Mouse (Mus musculus) neural tube, embryonic 13.5 days (tissue): ENCODE results near the gene Snx29. TPM values are rescaled to one million over a fixed set of nuclear protein-coding genes. Genes with fewer than 3 reads are reported as not detected.

Experiments
- ATAC-seq: fragments of 200-750 bp; cut with Nextera tagmentation; 2 replicates; pipeline ENCODE4 v1.8.0; 2017; ENCODE audit warnings: low read depth, mild to moderate bottlenecking, moderate TSS enrichment, moderate library complexity
- H3K27ac ChIP-seq: fragments of 300-500 bp; sonication (generic); replicated peaks from 2 replicates; pipeline ENCODE4 v1.5.1; 2015; ENCODE audit warnings: moderate library complexity, mild to moderate bottlenecking, inconsistent platforms
- H3K27me3 ChIP-seq: fragments of 300-500 bp; sonication (generic); 2 replicates; pipeline ENCODE4 v1.6.1; 2015; ENCODE audit warnings: mild to moderate bottlenecking, inconsistent platforms
- H3K36me3 ChIP-seq: fragments of 300-500 bp; sonication (generic); 2 replicates; pipeline ENCODE4 v1.6.1; 2015; ENCODE audit warnings: mild to moderate bottlenecking, inconsistent platforms
- H3K4me1 ChIP-seq: fragments of 300-500 bp; sonication (generic); replicated peaks from 2 replicates; pipeline ENCODE4 v1.6.1; 2015; ENCODE audit warnings: inconsistent platforms
- H3K4me2 ChIP-seq: fragments of 300-500 bp; sonication (generic); 2 replicates; pipeline ENCODE4 v1.6.1; 2015; ENCODE audit warnings: inconsistent platforms, mild to moderate bottlenecking, moderate library complexity
- H3K4me3 ChIP-seq: fragments of 300-500 bp; sonication (generic); 2 replicates; pipeline ENCODE4 v1.5.1; 2015; ENCODE audit warnings: mild to moderate bottlenecking, inconsistent platforms
- H3K9ac ChIP-seq: fragments of 300-500 bp; sonication (generic); 2 replicates; pipeline ENCODE4 v1.6.1; 2015; ENCODE audit warnings: moderate library complexity, mild to moderate bottlenecking, inconsistent platforms
- H3K9me3 ChIP-seq: fragments of 300-500 bp; sonication (generic); 2 replicates; pipeline ENCODE4 v1.6.1; 2016; ENCODE audit warnings: inconsistent platforms
- WGBS: fragments of 180-500 bp; shearing (Covaris S2); methylation state at CpG from one replicate; pipeline ENCODE4 v1.1.7; 2015; 5-methylcytosine and 5-hydroxymethylcytosine counted together
- polyA plus RNA-seq: library from polyadenylated mRNA; unstranded; fragments of >200 nt; fragmentation: Nextera tagmentation; extraction: Ambion mirVana; gene quantifications from 2 replicates; pipeline ENCODE4 v1.2.1, GENCODE M21; 2015

Gene Snx29
- polyA plus RNA-seq, 1 experiment from 2014 or later: 17.2 TPM

DNA sequence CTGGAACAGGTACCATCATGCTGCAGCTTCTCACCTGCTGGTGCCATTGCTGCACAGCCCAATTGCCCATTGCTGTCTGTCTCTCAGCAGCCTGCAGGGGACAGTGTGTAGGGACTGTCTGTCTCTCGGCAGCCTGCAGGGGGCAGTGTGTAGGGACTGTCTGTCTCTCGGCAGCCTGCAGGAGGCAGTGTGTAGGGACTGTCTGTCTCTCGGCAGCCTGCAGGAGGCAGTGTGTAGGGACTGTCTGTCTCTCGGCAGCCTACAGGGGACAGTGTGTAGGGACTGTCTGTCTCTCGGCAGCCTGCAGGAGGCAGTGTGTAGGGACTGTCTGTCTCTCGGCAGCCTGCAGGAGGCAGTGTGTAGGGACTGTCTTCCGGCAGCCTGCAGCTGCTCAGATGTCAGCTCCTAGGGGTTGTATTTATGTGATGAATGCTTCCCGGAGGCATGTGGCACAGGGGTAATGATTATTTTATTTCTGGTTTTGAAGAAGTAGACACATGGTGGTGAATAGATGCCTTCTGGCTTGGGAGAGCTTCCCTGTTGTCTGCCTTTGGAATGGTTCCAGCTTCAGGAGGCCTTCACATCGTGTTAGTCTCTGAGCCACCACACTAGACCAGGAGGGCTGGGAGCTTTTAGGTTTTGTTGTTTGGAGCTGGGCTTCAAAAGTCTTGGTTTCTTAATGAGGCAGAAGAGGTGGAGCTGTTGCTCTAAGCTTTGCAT is 347.7 kb downstream of the Snx29 start:
- 72% methylated on average over 9 of the region's 9 CpGs for WGBS
- Histone ChIP-seq H3K27me3 (no peaks in the 10 kb centered on the region), H3K4me1 (peaks cover 14% of the 10 kb centered on the region), H3K27ac (no peak overlapping the region; the same call in 1 of the 2 replicates), H3K4me3 (no peak overlapping the region), H3K4me2 (no peak overlapping the region), H3K9ac (no peak overlapping the region), H3K9me3 (no peaks in the 10 kb centered on the region), H3K36me3 (no peaks in the 10 kb centered on the region)
- ATAC-seq: peak; percentile 27; the same call in 1 of the 2 replicates

DNA sequence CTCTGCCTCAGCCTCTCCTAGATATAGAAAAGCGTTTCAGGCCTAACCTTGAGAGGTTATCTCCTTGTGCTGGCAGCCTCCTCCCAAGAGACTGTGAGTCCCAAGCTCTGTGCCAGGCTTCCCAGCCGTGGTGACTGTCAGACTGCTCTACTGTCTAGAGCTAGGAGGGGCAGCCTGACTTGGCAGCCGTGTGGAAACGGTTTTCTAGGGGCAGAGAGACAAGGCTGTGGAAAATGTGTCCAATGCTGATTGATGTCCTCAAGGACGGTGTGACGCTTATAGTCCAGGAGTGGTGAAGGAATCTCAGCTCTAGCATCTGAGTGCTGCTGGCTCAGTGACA is 348.2 kb downstream of the Snx29 start:
- no peak overlapping the region for H3K4me2 ChIP-seq
- no peaks in the 10 kb centered on the region for H3K27me3 ChIP-seq
- H3K9me3 ChIP-seq: no peaks in the 10 kb centered on the region
- peaks cover 14% of the 10 kb centered on the region for H3K4me1 ChIP-seq
- no peaks in the 10 kb centered on the region for H3K36me3 ChIP-seq
- WGBS: 63% methylated on average over 6 of the region's 6 CpGs
- H3K4me3 ChIP-seq: no peak overlapping the region
- H3K27ac ChIP-seq: no peak overlapping the region; the same call in 1 of the 2 replicates
- peak; percentile 63; the same call in 1 of the 2 replicates for ATAC-seq
- H3K9ac ChIP-seq: no peak overlapping the region

DNA sequence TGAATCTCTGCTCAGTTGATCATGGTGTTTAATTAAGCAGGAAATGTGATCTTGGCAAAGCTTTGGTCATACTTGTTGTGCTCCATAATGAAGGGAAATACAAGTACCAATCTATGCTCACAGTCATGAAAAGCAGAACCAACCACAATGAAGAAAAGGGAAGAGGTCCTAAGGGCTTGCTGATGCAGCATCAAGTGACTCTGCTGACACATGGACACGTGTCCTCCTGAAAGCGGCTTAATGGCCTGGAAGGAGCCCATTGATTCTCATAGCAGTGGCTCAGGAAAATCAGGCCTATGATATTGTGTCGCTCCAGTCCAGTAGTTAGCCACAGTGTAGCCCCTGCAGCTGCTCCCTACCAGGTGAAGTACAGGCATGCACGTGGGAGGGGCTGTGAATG is 353.3 kb downstream of the Snx29 start:
- Histone ChIP-seq H3K9me3 (0 out of 2 replicates have a peak, but pooled peaks cover 6% of the 10 kb centered on the region), H3K4me1 (peaks cover 2% of the 10 kb centered on the region; the same call in 1 of the 2 replicates), H3K27ac (no peak overlapping the region), H3K9ac (no peak overlapping the region), H3K4me3 (no peak overlapping the region), H3K36me3 (peaks cover 6% of the 10 kb centered on the region), H3K4me2 (no peak overlapping the region), H3K27me3 (no peaks in the 10 kb centered on the region)
- WGBS: 55% methylated on average over 4 of the region's 4 CpGs
- no peak for ATAC-seq

DNA sequence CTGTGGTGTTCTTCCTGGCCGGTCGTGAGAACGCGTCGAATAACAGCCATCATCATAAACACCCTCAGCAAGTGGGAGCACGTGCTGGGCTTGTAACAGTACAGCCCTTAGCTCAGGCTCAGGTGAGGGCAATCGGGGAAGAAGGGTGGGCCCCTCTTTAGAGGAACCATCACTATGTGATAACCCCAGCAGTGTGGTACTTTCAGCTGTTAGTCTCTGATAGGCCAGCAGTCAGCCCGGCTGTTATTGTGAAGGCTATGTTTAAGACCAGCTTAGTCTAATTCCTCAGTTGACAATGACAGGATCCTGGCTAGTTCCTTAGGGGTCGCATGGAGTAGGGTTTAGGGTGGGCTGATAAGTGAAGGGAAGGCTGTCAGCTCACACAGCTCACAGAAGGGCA is 362.6 kb downstream of the Snx29 start:
- H3K27me3 ChIP-seq: no peaks in the 10 kb centered on the region
- H3K4me2 ChIP-seq: no peak overlapping the region
- H3K4me3 ChIP-seq: no peak overlapping the region
- no peaks in the 10 kb centered on the region for H3K9me3 ChIP-seq
- no peak overlapping the region for H3K27ac ChIP-seq
- no peaks in the 10 kb centered on the region for H3K36me3 ChIP-seq
- peaks cover 5% of the 10 kb centered on the region; the same call in 1 of the 2 replicates for H3K4me1 ChIP-seq
- WGBS: 86% methylated on average over 9 of the region's 9 CpGs
- no peak for ATAC-seq
- no peak overlapping the region for H3K9ac ChIP-seq

DNA sequence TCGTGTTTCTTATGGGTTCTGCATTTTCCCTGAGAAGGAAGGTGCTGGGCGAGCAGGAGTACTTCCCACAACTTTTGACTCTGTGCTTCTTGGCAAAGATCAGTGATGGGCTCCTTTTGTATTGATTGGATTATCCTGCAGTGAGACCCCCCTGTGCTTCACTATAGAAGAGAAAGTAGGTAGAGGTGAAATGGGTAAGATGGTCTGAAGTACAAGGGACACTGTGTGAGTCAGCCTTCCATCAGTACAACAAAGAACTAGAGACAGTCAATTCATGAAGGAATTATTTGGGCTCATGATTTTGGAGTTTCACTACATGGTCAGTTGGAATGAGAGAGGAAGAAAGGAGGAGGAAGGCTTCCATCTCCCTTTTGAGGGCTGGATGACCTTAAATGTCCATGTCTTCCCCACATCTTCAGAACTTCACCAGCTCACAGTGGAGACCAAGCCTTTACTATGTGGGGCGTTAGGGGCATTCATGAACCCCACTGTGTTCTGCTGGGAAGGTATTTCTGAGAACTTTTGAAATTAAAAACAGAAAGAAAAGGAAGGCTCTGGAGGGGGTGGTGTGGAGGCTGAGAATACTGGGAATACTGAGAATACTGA is 363.1 kb downstream of the Snx29 start:
- no peaks in the 10 kb centered on the region for H3K9me3 ChIP-seq
- H3K4me1 ChIP-seq: peaks cover 11% of the 10 kb centered on the region
- H3K27ac ChIP-seq: no peak overlapping the region
- no peaks in the 10 kb centered on the region for H3K27me3 ChIP-seq
- H3K36me3 ChIP-seq: no peaks in the 10 kb centered on the region
- 88% methylated on average over 3 of the region's 3 CpGs for WGBS
- no peak for ATAC-seq
- H3K4me2 ChIP-seq: no peak overlapping the region
- H3K4me3 ChIP-seq: no peak overlapping the region
- no peak overlapping the region for H3K9ac ChIP-seq

DNA sequence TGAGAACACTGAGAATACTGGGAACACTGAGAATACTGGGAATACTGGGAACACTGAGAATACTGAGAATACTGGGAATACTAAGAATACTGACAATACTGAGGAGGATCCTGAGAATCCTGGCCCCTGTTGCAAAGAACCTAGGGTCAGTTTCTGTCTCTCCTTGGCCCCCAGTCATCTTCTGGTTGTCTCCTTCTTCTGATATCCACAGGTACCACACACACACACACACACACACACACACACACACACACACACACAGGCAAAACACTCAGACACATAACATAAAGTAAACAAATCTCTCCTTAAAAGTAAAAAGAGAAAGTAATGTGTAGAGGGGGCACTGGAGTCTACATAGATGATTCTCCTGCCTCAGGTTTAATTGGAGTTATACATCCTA is 365.1 kb downstream of the Snx29 start:
- Histone ChIP-seq H3K36me3 (no peaks in the 10 kb centered on the region), H3K27ac (no peak overlapping the region), H3K27me3 (no peaks in the 10 kb centered on the region), H3K9ac (no peak overlapping the region), H3K9me3 (no peaks in the 10 kb centered on the region), H3K4me2 (no peak overlapping the region), H3K4me3 (no peak overlapping the region), H3K4me1 (peaks cover 28% of the 10 kb centered on the region)
- ATAC-seq: no peak

DNA sequence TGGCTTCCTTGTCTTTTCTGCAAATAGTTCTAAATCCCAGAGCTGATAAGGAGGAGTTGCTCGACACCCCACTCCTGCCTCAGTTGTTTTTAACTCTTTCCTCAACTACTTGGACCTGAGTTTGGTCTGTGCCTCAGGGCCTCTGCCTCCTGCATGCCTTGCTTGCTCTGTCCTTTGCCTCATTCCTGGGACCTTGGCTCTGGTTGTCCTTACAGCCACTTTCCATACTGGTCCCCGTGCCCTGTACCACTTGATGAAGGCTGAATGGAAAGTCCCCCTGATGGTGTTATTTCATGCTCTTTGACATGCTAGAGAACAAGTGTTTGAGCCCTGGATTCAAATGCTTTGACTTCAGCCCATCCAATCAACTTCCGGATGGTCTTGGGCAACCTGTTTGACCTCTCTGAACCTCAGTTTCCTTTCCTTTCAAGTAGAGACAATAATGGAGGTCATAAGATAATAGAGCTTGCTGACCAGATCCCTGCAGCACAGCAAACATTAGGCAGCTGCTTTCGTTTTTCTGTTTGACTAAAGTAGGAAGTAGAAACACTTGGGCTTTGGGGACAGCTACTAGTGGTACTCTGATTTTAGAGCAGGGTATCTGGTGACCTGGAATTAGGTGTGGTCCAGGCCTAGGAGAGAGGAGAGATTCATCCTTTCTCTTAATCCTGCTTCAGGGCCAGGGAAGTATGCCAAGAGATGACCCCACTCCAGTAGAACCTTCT is 365.7 kb downstream of the Snx29 start:
- 76% methylated on average over 4 of the region's 4 CpGs for WGBS
- ATAC-seq: no peak
- H3K36me3 ChIP-seq: no peaks in the 10 kb centered on the region
- H3K9ac ChIP-seq: no peak overlapping the region
- no peak overlapping the region for H3K4me3 ChIP-seq
- no peaks in the 10 kb centered on the region for H3K27me3 ChIP-seq
- no peak overlapping the region for H3K4me2 ChIP-seq
- peaks cover 34% of the 10 kb centered on the region for H3K4me1 ChIP-seq
- no peaks in the 10 kb centered on the region for H3K9me3 ChIP-seq
- H3K27ac ChIP-seq: no peak overlapping the region

DNA sequence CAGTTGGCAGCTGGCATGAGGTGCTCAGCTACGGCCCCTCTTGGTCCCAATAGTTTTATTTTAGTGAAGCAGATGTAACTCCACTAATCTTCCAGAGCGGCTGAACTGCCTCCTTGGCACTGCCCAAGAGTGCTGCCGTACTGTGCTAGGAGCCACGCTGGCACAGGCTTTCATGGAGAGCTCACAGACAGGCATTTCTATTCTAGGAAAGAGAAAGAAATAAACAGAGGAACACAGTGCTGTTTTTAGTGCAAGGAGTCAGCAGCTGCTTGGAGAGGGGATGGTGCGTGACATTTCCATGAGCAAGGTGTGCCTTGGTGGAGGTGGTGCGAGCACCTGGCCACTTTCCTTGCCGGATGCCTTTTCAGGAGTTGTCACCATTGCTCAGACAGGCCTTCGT is 367.4 kb downstream of the Snx29 start:
- H3K27me3 ChIP-seq: no peaks in the 10 kb centered on the region
- H3K9me3 ChIP-seq: no peaks in the 10 kb centered on the region
- H3K36me3 ChIP-seq: no peaks in the 10 kb centered on the region
- H3K4me2 ChIP-seq: no peak overlapping the region
- ATAC-seq: no peak
- 92% methylated on average over 8 of the region's 8 CpGs for WGBS
- no peak overlapping the region for H3K9ac ChIP-seq
- H3K27ac ChIP-seq: no peak overlapping the region
- peaks cover 36% of the 10 kb centered on the region for H3K4me1 ChIP-seq
- no peak overlapping the region for H3K4me3 ChIP-seq

DNA sequence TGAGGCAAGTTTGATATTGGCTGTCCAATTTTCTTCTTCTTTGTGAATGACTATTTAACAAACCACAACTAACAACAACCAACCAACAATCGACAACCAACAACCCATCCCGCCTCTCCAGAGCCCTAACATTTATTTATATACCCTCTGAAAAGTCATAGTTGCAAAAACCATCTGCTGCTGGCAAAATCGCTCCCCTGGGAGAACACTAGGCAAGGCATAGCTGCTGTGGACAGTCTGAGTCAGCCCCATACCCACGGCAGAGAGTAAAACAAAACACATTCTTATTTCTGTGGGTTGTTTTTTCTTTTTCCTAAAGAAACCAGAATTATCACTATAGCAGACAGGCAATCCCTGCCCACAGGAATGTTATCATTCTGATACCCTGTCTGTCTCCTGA is 368.0 kb downstream of the Snx29 start:
- Histone ChIP-seq H3K9ac (no peak overlapping the region), H3K4me2 (no peak overlapping the region), H3K4me1 (peaks cover 36% of the 10 kb centered on the region), H3K36me3 (no peaks in the 10 kb centered on the region), H3K27me3 (no peaks in the 10 kb centered on the region), H3K27ac (no peak overlapping the region), H3K4me3 (no peak overlapping the region), H3K9me3 (no peaks in the 10 kb centered on the region)
- 53% methylated on average over 4 of the region's 4 CpGs for WGBS
- no peak for ATAC-seq

DNA sequence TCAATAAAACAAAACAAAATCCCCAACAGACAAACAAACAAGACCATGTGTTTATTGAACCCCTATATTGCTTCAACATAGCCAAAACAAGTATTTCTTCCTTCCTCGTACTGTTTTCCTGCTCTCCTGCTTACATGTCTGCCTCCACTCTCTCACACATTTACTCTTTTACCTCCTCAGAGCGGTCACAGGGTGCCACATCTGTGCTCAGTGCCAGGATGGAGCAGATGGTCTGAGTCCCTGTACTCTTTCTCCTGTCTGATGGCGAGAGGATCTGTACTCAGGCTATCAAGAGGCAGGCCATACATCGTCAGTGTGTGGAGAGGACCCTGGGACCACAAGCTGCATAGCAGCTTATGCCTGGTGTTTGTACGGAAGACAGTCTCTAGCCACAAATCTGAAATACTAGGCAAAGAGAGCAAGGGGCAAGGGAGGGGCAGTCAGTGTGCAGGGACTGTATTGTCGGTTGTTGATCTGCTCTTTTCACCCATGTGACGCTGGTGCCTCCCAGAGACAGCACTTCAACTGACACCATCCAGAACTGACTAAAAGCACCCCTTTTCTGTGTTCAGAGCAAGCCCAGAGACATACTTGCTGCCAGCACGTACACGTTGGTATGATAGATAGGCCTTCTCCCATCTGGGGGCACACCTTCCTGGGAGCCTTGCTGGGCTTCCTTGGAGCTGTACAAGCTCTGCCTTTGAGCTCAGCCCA is 368.9 kb downstream of the Snx29 start:
- Histone ChIP-seq H3K4me2 (no peak overlapping the region), H3K4me3 (no peak overlapping the region), H3K9ac (no peak overlapping the region), H3K27me3 (no peaks in the 10 kb centered on the region), H3K4me1 (peaks cover 36% of the 10 kb centered on the region), H3K9me3 (no peaks in the 10 kb centered on the region), H3K36me3 (no peaks in the 10 kb centered on the region), H3K27ac (no peak overlapping the region)
- peak; percentile 52 for ATAC-seq
- WGBS: 62% methylated on average over 9 of the region's 9 CpGs

DNA sequence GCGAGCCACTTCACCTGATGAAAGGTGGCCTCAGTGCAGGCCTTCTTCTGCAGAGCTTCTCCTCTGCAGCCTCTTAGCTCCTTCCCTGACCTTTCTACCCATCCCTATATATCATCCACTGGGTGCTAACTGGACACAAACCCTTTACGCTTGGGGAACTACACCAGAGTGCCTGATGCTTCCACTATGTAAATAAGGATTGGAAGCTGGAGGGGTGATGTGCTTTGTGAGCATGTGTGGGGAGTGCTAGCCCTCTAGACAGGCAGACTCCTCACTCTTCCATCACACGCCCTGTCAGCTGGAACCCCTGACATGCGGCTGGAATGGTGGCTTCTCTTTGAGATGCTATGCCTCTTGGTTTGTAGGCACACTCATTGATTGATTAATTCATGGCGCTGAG is 370.0 kb downstream of the Snx29 start:
- no peak overlapping the region for H3K4me3 ChIP-seq
- no peaks in the 10 kb centered on the region for H3K27me3 ChIP-seq
- no peak overlapping the region for H3K9ac ChIP-seq
- H3K36me3 ChIP-seq: no peaks in the 10 kb centered on the region
- ATAC-seq: no peak
- no peaks in the 10 kb centered on the region for H3K9me3 ChIP-seq
- WGBS: 72% methylated on average over 5 of the region's 5 CpGs
- H3K4me2 ChIP-seq: no peak overlapping the region
- H3K27ac ChIP-seq: no peak overlapping the region
- H3K4me1 ChIP-seq: peaks cover 36% of the 10 kb centered on the region

DNA sequence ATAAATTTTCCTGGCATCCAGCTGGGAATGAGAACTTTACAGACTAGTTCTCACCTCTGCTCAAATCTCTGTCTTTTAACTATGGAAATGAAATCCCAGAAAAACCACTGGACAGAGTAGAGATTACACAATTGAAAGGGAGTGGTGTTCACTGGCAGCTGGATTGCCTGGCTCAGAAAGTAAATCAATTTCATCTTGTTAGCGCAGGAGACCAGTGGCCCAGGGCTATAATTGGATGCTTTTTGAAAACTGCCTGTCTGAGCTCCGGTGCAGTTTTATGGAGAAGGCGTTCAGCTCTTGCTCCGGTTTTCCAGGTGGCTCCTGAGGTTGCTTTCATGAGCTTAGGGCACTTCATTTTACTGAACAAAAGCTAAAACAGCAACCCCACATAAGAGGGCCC is 371.7 kb downstream of the Snx29 start:
- Histone ChIP-seq H3K9me3 (no peaks in the 10 kb centered on the region), H3K4me3 (no peak overlapping the region), H3K4me2 (no peak overlapping the region), H3K36me3 (no peaks in the 10 kb centered on the region), H3K4me1 (peaks cover 36% of the 10 kb centered on the region), H3K27ac (no peak overlapping the region), H3K27me3 (no peaks in the 10 kb centered on the region), H3K9ac (no peak overlapping the region)
- 49% methylated on average over 4 of the region's 4 CpGs for WGBS
- no peak for ATAC-seq
